Mouse (Mus musculus): ENCODE data around the gene Hsd17b12. TPM values are rescaled to one million over a fixed set of nuclear protein-coding genes. Genes with fewer than 3 reads are reported as not detected.

The Hsd17b12 gene
- polyA plus RNA-seq (2015; fragmentation: Nextera tagmentation; extraction: Ambion mirVana): 72.3 and 81.9 TPM in 2 replicates

DNA sequence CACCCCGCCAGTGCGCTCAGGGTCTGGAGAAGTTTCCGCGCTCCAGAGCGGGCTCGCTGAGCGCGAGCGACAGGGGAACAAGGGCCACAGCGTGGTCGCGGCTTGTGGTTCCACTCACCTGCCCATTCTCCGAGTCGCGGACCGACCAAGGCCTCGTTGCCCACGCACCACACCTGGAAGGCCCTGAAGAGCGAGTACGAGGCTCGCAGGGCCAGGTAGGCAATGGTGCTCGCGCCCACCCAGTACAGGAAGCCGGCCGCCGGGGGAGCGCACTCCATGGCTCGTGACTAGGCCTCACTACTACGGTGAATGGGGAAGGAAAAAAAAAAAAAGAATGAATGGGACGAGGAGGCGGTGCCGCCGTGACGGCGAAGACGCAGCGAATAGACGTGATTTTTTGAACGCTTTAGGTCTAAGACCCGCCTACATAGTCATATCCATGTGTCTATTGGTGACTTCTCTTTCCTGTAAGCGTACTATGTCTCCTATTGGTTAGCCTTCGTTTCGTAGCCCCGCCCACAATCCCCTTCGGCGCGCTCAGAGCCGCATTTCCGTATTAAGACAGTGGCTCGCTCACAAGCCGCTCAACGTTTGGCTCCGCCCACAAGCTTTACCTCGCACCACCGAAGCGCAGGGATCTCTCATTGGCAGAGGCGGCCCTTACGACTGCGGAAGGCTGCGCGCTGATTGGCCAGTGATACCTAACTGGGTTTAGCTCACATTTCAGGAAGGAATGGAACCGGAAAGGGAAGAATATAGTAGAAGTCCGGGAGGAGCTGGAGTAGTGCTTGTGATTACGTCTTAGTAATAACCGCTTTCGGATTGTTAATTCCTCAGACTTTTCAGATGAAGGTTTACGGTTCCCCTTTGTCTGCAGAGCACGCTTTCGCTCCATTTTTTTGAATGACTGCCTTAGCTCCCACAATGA lies at the start of gene Hsd17b12:
Hsd17b12 (minus strand) TSS at position 373 of the 928 bp plus-strand sequence.
- H3K9ac ChIP-seq (ENCODE audit: low read length): peak within 1 kb of the TSS; percentile 95
- peak within 1 kb of the TSS; percentile 87 for H3K4me2 ChIP-seq (ENCODE audit: low read depth, low read length)
- no peaks in the 10 kb centered on the region for H3K27me3 ChIP-seq (ENCODE audit: control insufficient read depth, insufficient read depth, low read length)
- under 1% methylated on average over 69 of the region's 69 CpGs for WGBS
- H3K4me1 ChIP-seq (ENCODE audit: control insufficient read depth, insufficient read depth, low read length): peaks cover 17% of the 10 kb centered on the region
- H3K9me3 ChIP-seq (replicated peaks; ENCODE audit: control insufficient read depth, low read length): no peaks in the 10 kb centered on the region
- H3K27ac ChIP-seq (ENCODE audit: low read length): peak within 1 kb of the TSS; percentile 93
- H3K36me3 ChIP-seq (ENCODE audit: control insufficient read depth, insufficient read depth): no peaks in the 10 kb centered on the region
- peak; percentile 99 for ATAC-seq (replicated peaks; ENCODE audit: extremely low read depth, insufficient read depth, low FRiP score)
- peak within 1 kb of the TSS; percentile 92 for H3K4me3 ChIP-seq (ENCODE audit: low read length)

DNA sequence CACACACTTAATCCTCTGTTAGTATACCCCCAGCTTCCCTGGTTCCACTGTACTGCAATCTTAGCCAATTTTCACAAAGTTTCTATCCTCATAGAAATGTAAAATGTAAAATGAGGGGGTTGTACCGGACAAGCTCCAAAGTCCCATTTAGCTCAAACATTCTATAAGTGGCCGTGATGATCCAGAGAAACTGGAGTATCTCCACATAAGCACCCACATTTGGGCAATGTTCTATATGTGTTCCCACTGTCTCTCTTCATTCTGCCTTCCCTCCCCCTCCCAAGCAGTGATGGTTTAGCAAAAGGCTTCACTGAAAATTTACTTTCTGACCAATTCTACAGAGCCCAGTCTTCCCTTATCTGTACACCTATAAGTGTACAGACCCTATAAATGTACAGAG lies 27.1 kb upstream of the Hsd17b12 start:
- H3K4me1 ChIP-seq (ENCODE audit: control insufficient read depth, insufficient read depth, low read length): no peaks in the 10 kb centered on the region
- H3K9me3 ChIP-seq (replicated peaks; ENCODE audit: control insufficient read depth, low read length): no peaks in the 10 kb centered on the region
- 81% methylated on average over 2 of the region's 2 CpGs for WGBS
- ATAC-seq (replicated peaks; ENCODE audit: extremely low read depth, insufficient read depth, low FRiP score): no peak
- no peak overlapping the region for H3K4me3 ChIP-seq (ENCODE audit: low read length)
- H3K27ac ChIP-seq (ENCODE audit: low read length): no peak overlapping the region
- no peak overlapping the region for H3K9ac ChIP-seq (ENCODE audit: low read length)
- peaks cover 10% of the 10 kb centered on the region for H3K27me3 ChIP-seq (ENCODE audit: control insufficient read depth, insufficient read depth, low read length)
- H3K4me2 ChIP-seq (ENCODE audit: low read depth, low read length): no peak overlapping the region
- no peaks in the 10 kb centered on the region for H3K36me3 ChIP-seq (ENCODE audit: control insufficient read depth, insufficient read depth)

DNA sequence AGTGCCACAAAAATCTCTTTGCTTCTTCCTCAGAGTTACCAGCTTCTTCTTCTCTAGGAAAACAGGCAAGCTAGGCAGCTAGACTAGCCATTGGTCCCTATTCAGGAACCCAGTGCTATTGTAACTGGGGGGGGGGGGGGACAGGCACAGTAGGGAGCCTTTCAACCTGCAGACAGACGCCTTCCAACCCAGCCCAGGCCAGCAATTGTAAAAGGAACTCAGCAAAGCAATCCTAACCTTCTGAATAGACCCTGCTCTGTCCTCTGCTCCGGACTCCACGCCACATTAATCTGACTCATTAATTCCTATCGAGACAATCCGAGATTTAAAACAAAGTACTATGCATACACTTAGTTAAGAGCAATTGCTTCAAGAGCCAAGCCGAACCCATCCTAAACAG lies 26.4 kb upstream of the Hsd17b12 start:
- Histone ChIP-seq H3K4me2 (ENCODE audit: low read depth, low read length) (no peak overlapping the region), H3K36me3 (ENCODE audit: control insufficient read depth, insufficient read depth) (no peaks in the 10 kb centered on the region), H3K27ac (ENCODE audit: low read length) (no peak overlapping the region), H3K9ac (ENCODE audit: low read length) (no peak overlapping the region), H3K4me1 (ENCODE audit: control insufficient read depth, insufficient read depth, low read length) (no peaks in the 10 kb centered on the region), H3K27me3 (ENCODE audit: control insufficient read depth, insufficient read depth, low read length) (peaks cover 10% of the 10 kb centered on the region), H3K4me3 (ENCODE audit: low read length) (no peak overlapping the region), H3K9me3 (replicated peaks; ENCODE audit: control insufficient read depth, low read length) (no peaks in the 10 kb centered on the region)
- WGBS: 44% methylated on average over 6 of the region's 6 CpGs
- ATAC-seq (replicated peaks; ENCODE audit: extremely low read depth, insufficient read depth, low FRiP score): no peak

DNA sequence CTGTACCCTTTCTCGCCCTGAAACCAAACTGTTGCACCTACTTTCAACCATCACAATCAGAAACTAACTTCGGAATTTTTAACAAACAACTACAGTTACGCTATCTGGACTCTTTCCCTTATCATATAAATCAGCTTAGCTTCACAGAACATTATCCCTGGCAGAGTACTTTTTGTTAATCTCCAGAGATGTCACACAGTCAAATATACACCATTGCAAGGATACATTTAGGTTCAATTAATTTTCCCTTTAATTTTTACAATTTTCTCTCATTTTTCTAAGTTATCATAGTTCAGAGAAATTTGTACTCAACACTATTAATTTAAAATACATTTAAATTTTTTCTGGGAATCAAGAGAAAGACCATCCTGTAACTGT lies 21.3 kb upstream of the Hsd17b12 start:
- Histone ChIP-seq H3K27ac (ENCODE audit: low read length) (no peak overlapping the region), H3K9ac (ENCODE audit: low read length) (no peak overlapping the region; the same call in 1 of the 2 replicates), H3K9me3 (replicated peaks; ENCODE audit: control insufficient read depth, low read length) (no peaks in the 10 kb centered on the region), H3K36me3 (ENCODE audit: control insufficient read depth, insufficient read depth) (no peaks in the 10 kb centered on the region), H3K4me2 (ENCODE audit: low read depth, low read length) (peak overlapping the region; percentile 93; the same call in 1 of the 2 replicates), H3K4me3 (ENCODE audit: low read length) (peak overlapping the region; percentile 98), H3K27me3 (ENCODE audit: control insufficient read depth, insufficient read depth, low read length) (peaks cover 8% of the 10 kb centered on the region), H3K4me1 (ENCODE audit: control insufficient read depth, insufficient read depth, low read length) (peaks cover 12% of the 10 kb centered on the region)
- WGBS: under 1% methylated on average over 3 of the region's 3 CpGs
- peak; percentile 2; the same call in 1 of the 2 replicates for ATAC-seq (replicated peaks; ENCODE audit: extremely low read depth, insufficient read depth, low FRiP score)

DNA sequence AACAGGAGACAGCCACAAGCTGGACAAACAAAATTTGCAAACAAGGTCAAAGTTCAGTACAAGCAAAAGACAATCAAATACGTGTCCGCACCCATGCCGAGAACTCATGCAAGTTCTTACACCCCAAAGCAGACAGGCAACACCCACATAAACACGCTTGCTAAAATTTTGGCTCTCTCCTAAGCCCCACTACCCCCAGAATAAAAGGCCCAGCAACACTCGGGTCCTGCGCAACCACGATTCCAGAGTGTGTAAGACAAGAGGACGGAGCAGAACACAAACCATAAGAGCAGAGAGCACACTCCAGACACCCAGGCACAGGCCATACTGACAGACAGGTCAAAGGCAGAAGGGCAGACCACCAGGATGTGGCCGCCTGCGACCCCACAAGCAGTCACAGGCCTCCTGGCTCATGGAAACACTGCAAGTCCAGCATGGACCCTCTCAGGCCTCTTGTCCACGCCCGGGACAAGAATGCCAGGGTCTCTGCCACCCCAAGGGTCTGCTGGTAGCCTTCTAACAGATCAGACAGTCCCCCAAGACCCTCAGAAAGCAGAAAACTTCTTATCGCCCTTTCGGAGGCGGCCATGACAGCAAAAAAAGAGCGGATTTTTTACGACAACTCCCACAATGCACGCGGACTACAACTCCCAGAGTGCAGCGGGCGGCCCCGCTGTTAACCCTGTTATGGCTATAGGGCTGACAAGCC lies 20.7 kb upstream of the Hsd17b12 start:
- peak overlapping the region; percentile 93 for H3K4me2 ChIP-seq (ENCODE audit: low read depth, low read length)
- WGBS: under 1% methylated on average over 22 of the region's 22 CpGs
- H3K4me3 ChIP-seq (ENCODE audit: low read length): peak overlapping the region; percentile 98
- no peaks in the 10 kb centered on the region for H3K36me3 ChIP-seq (ENCODE audit: control insufficient read depth, insufficient read depth)
- no peaks in the 10 kb centered on the region for H3K9me3 ChIP-seq (replicated peaks; ENCODE audit: control insufficient read depth, low read length)
- H3K9ac ChIP-seq (ENCODE audit: low read length): peak overlapping the region; percentile 97
- peak overlapping the region; percentile 54; the same call in 1 of the 2 replicates for H3K27ac ChIP-seq (ENCODE audit: low read length)
- H3K4me1 ChIP-seq (ENCODE audit: control insufficient read depth, insufficient read depth, low read length): peaks cover 12% of the 10 kb centered on the region
- peaks cover 8% of the 10 kb centered on the region for H3K27me3 ChIP-seq (ENCODE audit: control insufficient read depth, insufficient read depth, low read length)
- ATAC-seq (replicated peaks; ENCODE audit: extremely low read depth, insufficient read depth, low FRiP score): peak; percentile 93

DNA sequence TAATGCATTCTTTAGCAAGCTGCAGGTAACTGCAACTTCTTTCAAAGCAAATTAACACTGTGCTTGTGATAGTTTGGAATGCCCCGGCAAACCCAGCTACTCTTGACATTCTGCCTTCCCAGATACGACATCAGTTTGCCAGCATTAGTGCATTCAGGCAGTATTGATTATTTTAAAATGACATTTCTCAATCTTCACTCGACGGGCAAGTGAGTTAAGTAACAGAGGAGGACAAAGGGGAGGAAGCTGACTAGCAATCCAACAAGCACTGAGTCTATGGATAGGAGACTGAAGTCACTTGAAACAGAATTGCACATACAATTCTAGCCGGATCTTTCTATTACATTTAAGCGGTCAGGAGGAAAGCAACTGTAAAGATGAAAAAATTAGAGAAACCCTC lies 19.5 kb upstream of the Hsd17b12 start:
- Histone ChIP-seq H3K9me3 (replicated peaks; ENCODE audit: control insufficient read depth, low read length) (no peaks in the 10 kb centered on the region), H3K27me3 (ENCODE audit: control insufficient read depth, insufficient read depth, low read length) (no peaks in the 10 kb centered on the region), H3K4me2 (ENCODE audit: low read depth, low read length) (peak overlapping the region; percentile 93; the same call in 1 of the 2 replicates), H3K4me1 (ENCODE audit: control insufficient read depth, insufficient read depth, low read length) (peaks cover 12% of the 10 kb centered on the region), H3K9ac (ENCODE audit: low read length) (no peak overlapping the region), H3K27ac (ENCODE audit: low read length) (no peak overlapping the region), H3K4me3 (ENCODE audit: low read length) (no peak overlapping the region), H3K36me3 (ENCODE audit: control insufficient read depth, insufficient read depth) (no peaks in the 10 kb centered on the region)
- no peak for ATAC-seq (replicated peaks; ENCODE audit: extremely low read depth, insufficient read depth, low FRiP score)
- WGBS: 85% methylated on average over 6 of the region's 6 CpGs

DNA sequence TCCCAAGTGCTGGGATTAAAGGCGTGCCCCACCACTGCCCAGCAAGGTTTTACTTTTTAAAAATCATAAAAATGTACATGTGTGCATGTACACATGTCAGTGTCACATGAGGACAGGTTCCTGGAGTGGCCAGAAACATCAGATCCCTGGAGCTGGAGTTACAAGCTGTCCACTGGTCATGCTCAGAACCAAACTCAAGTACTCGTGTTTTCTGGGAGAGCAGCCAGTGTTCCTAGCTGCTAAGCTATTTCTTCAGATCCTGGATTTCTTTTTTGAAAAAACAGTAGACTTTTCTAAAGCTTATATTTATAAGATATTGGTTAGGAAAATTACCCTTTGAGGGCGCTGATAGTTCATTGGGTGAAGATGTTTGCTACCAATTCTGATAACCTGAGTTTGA lies 18.6 kb upstream of the Hsd17b12 start:
- H3K27ac ChIP-seq (ENCODE audit: low read length): no peak overlapping the region
- no peaks in the 10 kb centered on the region for H3K9me3 ChIP-seq (replicated peaks; ENCODE audit: control insufficient read depth, low read length)
- H3K36me3 ChIP-seq (ENCODE audit: control insufficient read depth, insufficient read depth): no peaks in the 10 kb centered on the region
- H3K4me1 ChIP-seq (ENCODE audit: control insufficient read depth, insufficient read depth, low read length): peaks cover 12% of the 10 kb centered on the region
- 84% methylated on average over 3 of the region's 3 CpGs for WGBS
- no peak overlapping the region for H3K4me3 ChIP-seq (ENCODE audit: low read length)
- no peaks in the 10 kb centered on the region for H3K27me3 ChIP-seq (ENCODE audit: control insufficient read depth, insufficient read depth, low read length)
- ATAC-seq (replicated peaks; ENCODE audit: extremely low read depth, insufficient read depth, low FRiP score): no peak
- H3K9ac ChIP-seq (ENCODE audit: low read length): no peak overlapping the region
- H3K4me2 ChIP-seq (ENCODE audit: low read depth, low read length): no peak overlapping the region

DNA sequence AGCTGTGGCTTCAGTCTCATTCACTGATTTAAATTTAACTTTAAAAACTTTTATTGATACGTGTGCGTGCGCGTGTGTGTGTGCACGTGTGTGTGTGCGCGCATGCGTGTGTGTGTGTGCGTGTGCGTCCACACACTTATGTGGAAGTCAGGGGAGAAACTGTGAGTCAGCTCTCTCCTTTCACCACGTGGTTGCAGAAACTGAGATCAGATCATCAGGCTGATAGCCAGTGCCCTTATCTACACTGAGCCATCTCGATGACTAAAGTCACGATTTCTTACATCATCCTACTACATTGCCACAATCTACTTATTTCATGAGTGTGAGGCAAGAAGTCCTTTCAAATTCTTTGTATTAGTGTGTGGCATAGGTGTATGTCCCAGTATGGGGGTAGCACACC lies 15.8 kb upstream of the Hsd17b12 start:
- WGBS: 90% methylated on average over 13 of the region's 13 CpGs
- Histone ChIP-seq H3K9me3 (replicated peaks; ENCODE audit: control insufficient read depth, low read length) (no peaks in the 10 kb centered on the region), H3K4me1 (ENCODE audit: control insufficient read depth, insufficient read depth, low read length) (peaks cover 12% of the 10 kb centered on the region), H3K27ac (ENCODE audit: low read length) (no peak overlapping the region), H3K36me3 (ENCODE audit: control insufficient read depth, insufficient read depth) (no peaks in the 10 kb centered on the region), H3K4me2 (ENCODE audit: low read depth, low read length) (no peak overlapping the region), H3K4me3 (ENCODE audit: low read length) (no peak overlapping the region), H3K9ac (ENCODE audit: low read length) (no peak overlapping the region), H3K27me3 (ENCODE audit: control insufficient read depth, insufficient read depth, low read length) (no peaks in the 10 kb centered on the region)
- no peak for ATAC-seq (replicated peaks; ENCODE audit: extremely low read depth, insufficient read depth, low FRiP score)

DNA sequence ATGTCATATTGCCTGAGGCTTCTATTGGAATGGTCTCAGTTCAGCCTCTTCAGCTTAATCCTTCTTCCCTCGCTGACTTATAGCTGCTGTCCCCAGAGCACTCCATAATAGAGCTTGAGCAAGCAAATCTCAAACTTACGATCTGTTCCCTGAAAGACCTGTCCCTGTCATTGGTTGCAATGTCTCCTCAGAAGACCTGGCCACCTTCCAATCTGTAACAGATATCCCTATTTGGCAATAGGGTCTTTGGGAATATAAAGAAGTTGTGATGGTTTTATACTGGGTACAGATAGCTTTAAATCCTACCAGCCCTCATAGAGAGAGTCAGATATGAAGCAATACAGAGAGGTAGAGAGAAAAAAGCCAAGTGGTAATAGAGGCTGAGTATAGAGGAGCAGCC lies 5.4 kb upstream of the Hsd17b12 start:
- no peak overlapping the region for H3K4me3 ChIP-seq (ENCODE audit: low read length)
- 0 out of 2 replicates have a peak, but pooled peaks cover 2% of the 10 kb centered on the region for H3K4me1 ChIP-seq (ENCODE audit: control insufficient read depth, insufficient read depth, low read length)
- 56% methylated on average over 2 of the region's 2 CpGs for WGBS
- no peaks in the 10 kb centered on the region for H3K36me3 ChIP-seq (ENCODE audit: control insufficient read depth, insufficient read depth)
- H3K9ac ChIP-seq (ENCODE audit: low read length): no peak overlapping the region
- H3K27ac ChIP-seq (ENCODE audit: low read length): no peak overlapping the region
- no peak for ATAC-seq (replicated peaks; ENCODE audit: extremely low read depth, insufficient read depth, low FRiP score)
- H3K27me3 ChIP-seq (ENCODE audit: control insufficient read depth, insufficient read depth, low read length): no peaks in the 10 kb centered on the region
- H3K9me3 ChIP-seq (replicated peaks; ENCODE audit: control insufficient read depth, low read length): no peaks in the 10 kb centered on the region
- H3K4me2 ChIP-seq (ENCODE audit: low read depth, low read length): no peak overlapping the region

All from heart, embryonic 16.5 days (tissue).